Mouse (Mus musculus) olfactory bulb, adult 2 months (tissue): Measurements from ENCODE around the gene Aldh1l2. TPM values are rescaled to one million over a fixed set of nuclear protein-coding genes. Genes with fewer than 3 reads are reported as not detected.
"Not testable (repeated sequence)": the region's sequence is repeated elsewhere in the genome, so short reads cannot be mapped to it uniquely, and the experiment has no call there.

Experiments used
- H3K27ac ChIP-seq: fragments of 200-500 bp; 2 replicates; pipeline ENCODE4 v1.5.1; 2012; ENCODE audit warnings: low read depth, low read length; ENCODE audit not compliant: insufficient read depth
- H3K4me1 ChIP-seq: fragments of 200-500 bp; 2 replicates; pipeline ENCODE4 v1.6.1; 2012; ENCODE audit warnings: low read length; ENCODE audit not compliant: control insufficient read depth, insufficient read depth
- H3K4me3 ChIP-seq: fragments of 200-500 bp; 2 replicates; pipeline ENCODE4 v1.5.1; 2012; ENCODE audit warnings: mild to moderate bottlenecking, low read depth, low read length, moderate library complexity; ENCODE audit not compliant: insufficient read depth
- CTCF ChIP-seq: fragments of 200-500 bp; IDR thresholded peaks from 2 replicates; pipeline ENCODE4 v1.5.1; 2012; ENCODE audit warnings: low read depth, mild to moderate bottlenecking, low read length, moderate library complexity; ENCODE audit not compliant: insufficient read depth
- POLR2A ChIP-seq: fragments of 200-500 bp; IDR thresholded peaks from 2 replicates; pipeline ENCODE4 v1.6.1; 2012; ENCODE audit warnings: mild to moderate bottlenecking, low read depth, low read length, moderate library complexity; ENCODE audit not compliant: insufficient read depth
- WGBS: fragments of 180-500 bp; shearing (Covaris S2); methylation state at CpG from one replicate; pipeline ENCODE4 v1.1.7; 2018; 5-methylcytosine and 5-hydroxymethylcytosine counted together
- polyA plus RNA-seq: library from polyadenylated mRNA; stranded (reverse); fragments of >200 nt; gene quantifications from 2 replicates; pipeline ENCODE4 v1.2.4, GENCODE M21; 2012; ENCODE audit warnings: low replicate concordance; ENCODE audit not compliant: missing spikeins, insufficient read depth, insufficient read length

Gene Aldh1l2
- polyA plus RNA-seq, 1 experiment: not detected

DNA sequence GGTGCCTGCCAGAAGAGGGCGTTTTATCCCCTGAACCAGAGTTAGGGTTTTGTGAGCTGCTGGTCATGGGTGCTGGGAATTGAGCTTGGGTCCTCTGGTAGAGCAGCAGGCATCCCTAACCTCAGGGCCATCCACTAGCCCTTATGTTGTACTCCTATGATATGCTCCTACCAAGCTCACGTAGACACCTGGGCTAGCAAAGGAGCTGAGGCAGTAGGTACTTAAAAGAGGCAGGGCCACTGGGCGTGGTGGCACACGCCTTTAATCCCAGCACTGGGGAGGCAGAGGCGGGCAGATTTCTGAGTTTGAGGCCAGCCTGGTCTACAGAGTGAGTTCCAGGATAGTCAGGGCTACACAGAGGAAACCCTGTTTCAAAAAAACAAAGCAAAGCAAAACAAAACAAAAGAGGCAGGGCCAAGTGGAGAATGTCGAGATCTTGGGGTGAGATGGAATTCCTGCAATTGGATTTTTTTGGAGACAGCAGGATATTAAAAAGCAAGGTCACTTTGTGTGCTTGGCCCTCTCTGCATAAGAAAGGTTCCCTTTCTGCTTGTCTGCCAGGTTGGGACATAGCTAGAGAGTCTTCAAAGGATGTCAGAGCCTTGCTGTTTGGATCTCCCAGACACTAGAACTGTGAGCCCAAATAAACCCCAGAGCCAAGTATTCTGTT is 5.5 kb upstream of the Aldh1l2 start:
- Histone ChIP-seq H3K27ac (no peak overlapping the region), H3K4me3 (no peak overlapping the region), H3K4me1 (no peaks in the 10 kb centered on the region)
- 79% methylated on average over 6 of the region's 6 CpGs for WGBS
- TF ChIP-seq CTCF: no peak
- TF ChIP-seq POLR2A: no peak

DNA sequence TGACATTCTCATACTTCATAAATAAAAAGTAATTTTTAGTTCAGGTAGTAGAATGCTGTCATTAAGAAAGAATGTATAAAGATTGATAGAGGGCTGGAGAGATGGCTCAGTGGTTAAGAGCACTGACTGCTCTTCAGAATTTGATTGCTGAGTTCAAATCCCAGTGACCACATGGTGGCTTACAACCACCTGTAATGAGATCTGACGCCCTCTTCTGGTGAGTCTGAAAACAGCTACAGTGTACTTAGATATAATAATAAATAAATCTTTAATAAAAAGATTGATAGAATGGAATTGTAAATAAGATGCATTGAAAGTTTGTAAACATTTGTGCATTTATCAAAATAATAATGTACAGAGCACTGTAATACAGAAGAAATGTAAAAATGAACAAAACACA is 2.5 kb upstream of the Aldh1l2 start:
- 13% methylated on average over 1 of the region's 1 CpGs for WGBS
- TF ChIP-seq POLR2A (no peak), CTCF (no peak)
- Histone ChIP-seq H3K27ac (no peak overlapping the region), H3K4me3 (no peak overlapping the region), H3K4me1 (peaks cover 9% of the 10 kb centered on the region; the same call in 1 of the 2 replicates)

DNA sequence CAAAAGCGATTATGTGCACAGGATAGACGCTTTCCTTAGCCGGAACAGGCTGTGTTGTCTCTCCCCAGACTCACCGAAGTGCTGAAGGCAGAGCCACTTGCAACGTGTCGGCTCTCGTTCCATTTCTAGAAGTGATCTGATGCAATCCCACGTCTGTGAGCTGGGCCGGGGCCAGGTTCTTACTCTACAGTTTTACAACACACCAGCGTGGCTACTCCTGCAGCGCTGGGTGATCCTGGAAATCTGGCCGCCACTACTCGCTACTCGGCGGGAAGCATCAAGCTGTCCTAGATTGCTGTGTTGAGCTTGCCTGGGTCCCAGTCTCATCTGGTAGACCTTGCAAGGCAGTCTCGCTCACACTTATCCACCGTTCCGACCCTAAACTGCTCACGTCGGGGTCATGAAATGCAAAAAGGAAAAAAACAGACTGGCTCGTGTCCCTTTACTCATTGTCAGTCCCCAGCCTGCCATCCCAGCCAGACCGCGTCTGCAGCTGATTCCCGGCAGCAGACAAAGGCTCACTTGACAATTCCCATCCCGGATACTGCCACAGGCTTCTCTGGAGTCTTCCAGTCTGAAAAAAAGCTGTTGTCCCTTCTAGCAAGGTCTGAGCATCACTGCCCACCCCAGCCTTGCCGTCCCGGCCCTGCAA is 556 bp downstream of the Aldh1l2 start:
- no peak for TF ChIP-seq POLR2A
- TF ChIP-seq CTCF: no peak
- H3K27ac ChIP-seq: no peak overlapping the region
- peaks cover 9% of the 10 kb centered on the region; the same call in 1 of the 2 replicates for H3K4me1 ChIP-seq
- H3K4me3 ChIP-seq: peak overlapping the region; percentile 49
- 3% methylated on average over 27 of the region's 27 CpGs for WGBS

DNA sequence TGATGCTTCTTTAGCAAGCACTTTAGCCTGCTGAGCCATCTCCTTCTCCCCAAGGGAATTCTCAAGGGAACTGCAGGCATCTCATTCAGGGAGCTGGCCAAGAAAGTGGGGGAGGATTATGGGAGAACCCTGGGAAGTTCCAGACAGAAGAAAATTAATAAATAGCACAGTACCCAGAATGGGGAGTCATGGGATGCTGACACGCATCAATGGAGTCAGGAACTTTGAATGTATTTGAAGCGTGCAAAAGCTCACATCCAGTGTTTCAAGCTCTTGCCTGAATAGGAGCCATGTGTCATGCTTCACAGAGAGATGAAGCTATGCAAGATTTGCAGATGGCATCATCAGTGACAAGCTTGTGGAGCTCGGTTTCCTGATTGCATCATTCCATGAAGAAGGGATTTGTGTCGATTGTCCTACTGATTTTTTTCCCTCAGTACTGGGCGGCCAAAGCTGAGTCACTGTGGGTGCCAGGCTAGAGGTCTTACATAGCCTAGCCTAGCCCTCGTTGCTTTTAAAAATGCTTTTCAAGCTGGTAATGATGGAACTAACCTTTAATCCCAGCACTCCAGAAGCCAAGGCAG is 3.5 kb downstream of the Aldh1l2 start:
- WGBS: 89% methylated on average over 6 of the region's 6 CpGs
- H3K4me1 ChIP-seq: peaks cover 9% of the 10 kb centered on the region; the same call in 1 of the 2 replicates

DNA sequence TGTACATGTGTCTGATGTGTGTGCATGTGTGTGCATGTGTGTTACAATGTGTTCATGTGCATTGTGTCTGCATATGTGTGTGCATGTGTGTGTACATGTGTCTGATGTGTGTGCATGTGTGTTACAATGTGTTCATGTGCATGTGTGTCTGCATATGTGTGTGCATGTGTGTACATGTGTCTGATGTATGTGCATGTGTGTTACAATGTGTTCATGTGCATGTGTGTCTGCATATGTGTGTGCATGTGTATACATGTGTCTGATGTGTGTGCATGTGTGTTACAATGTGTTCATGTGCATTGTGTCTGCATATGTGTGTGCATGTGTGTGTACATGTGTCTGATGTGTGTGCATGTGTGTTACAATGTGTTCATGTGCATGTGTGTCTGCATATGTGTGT is 9.7 kb downstream of the Aldh1l2 start:
- not testable (repeated sequence) for H3K4me3 ChIP-seq, H3K4me1 ChIP-seq, H3K27ac ChIP-seq

More for the DNA sequence above, 3.5 kb downstream of the Aldh1l2 start:
- Histone ChIP-seq H3K27ac (no peak overlapping the region), H3K4me3 (no peak overlapping the region)
- TF ChIP-seq POLR2A (no peak), CTCF (no peak)

DNA sequence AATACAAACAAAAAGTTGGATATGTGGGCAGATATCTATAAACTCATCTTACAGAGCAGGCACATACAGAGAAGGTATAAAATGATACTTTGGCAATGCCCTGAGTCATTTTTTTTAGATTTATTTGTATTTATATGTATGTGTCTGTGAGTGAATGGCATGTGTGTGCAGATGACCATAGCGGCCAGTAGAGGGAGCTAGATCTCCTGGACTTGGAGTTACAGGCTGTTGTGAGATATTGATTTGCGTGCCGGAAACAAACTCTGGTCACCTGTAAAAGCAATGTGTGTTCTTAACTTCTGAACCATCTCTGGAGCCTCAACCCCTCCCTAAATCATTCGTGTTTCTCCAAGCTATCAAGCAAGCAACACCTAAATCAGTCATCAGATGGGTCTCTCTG is 12.9 kb downstream of the Aldh1l2 start:
- H3K4me1 ChIP-seq: no peaks in the 10 kb centered on the region
- TF ChIP-seq CTCF (no peak), POLR2A (no peak)
- 83% methylated on average over 4 of the region's 4 CpGs for WGBS
- H3K4me3 ChIP-seq: no peak overlapping the region
- H3K27ac ChIP-seq: no peak overlapping the region

DNA sequence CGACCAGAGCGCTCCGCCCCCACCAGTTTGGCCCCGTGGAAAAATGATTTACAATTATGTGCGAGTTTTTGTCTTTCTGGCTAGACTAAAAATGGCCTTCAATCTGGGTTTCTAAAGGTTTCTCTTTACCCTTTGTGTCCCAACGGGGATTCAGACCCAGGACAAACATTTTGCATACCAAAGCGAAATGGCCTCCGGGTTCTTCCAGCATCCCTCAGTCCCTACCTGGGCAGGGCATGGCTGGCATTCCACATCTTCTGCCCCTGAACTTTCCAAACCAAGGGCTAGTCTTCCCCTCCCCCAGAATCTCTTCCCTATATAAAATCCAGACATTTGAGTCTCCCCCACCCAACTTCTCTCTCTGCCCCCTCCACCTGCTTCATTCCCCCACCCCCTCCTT is 20.2 kb downstream of the Aldh1l2 start:
- H3K4me3 ChIP-seq: no peak overlapping the region
- 86% methylated on average over 8 of the region's 8 CpGs for WGBS

DNA sequence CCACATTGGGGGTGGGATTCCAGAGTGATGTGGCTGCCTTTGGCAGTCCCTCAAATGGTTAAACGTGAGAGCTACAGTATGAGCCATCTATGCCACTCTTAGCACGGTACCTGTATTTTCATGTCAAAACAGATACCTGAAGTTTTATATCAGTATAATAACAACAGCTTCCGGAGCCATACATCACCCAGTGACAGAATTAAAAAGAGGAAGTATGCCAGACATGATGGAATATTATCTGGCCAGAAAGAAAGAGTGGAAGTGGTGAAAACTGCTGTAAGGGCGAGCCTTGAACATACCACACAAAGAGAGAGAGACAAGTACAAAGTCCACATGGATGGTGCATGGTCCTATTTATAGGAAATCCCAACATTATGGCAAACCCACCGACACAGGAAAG is 22.6 kb downstream of the Aldh1l2 start:
- 76% methylated on average over 5 of the region's 5 CpGs for WGBS
- no peak overlapping the region for H3K27ac ChIP-seq
- no peak for TF ChIP-seq CTCF
- no peaks in the 10 kb centered on the region for H3K4me1 ChIP-seq
- H3K4me3 ChIP-seq: no peak overlapping the region

More for the DNA sequence above, 20.2 kb downstream of the Aldh1l2 start:
- H3K27ac ChIP-seq: no peak overlapping the region
- TF ChIP-seq POLR2A (no peak), CTCF (no peak)
- no peaks in the 10 kb centered on the region for H3K4me1 ChIP-seq

DNA sequence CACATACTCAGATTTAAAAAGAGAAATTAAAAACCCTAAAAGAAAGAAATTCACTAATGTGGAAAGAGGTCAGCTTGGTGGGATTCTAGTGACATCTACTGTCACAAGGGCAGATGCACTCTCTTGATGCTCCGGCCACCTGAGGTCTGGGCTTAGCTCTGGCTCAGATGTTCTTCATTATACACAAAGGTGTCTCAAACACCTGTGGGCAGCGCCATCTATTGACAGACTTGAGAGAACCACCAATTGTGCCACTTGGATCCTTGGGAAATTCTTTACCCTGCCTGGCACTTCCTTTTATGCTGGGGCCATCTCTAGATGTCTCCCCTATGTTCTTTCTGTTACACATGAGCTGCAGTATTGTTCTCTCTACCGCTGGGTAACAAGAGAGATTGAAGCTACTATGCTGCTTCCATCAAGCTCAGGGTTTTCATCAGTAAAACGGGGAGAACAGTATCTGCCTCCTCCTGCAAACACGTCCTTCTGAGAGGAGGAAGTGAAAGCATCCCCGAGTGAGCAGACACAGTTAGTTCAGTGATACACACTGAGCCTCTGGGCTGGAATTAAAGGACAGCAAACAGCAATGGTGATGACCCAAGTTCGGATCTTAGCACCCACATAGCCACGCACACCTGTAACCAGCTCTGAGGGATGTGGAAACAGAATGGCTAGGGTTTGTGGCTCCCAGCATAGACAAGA is 24.8 kb downstream of the Aldh1l2 start:
- Histone ChIP-seq H3K27ac (no peak overlapping the region), H3K4me3 (no peak overlapping the region), H3K4me1 (no peaks in the 10 kb centered on the region)
- TF ChIP-seq POLR2A (no peak), CTCF (no peak)
- WGBS: 68% methylated on average over 8 of the region's 8 CpGs
